Mouse (Mus musculus) embryo, embryonic 10.5 days (tissue): ENCODE data around the gene Pax5.
"Not testable (repeated sequence)": the region's sequence is repeated elsewhere in the genome, so short reads cannot be mapped to it uniquely, and the experiment has no call there.

Source experiments
- DNase-seq: peaks from one replicate; pipeline ENCODE4 v3.0.0-alpha.2; 2015; ENCODE audit warnings: low spot score

Gene Pax5

GRCm38 (mm10) chr4:44709740-44710700, at the start of gene Pax5:
TSS of gene Pax5 (minus strand) at chr4:44710487.
- peak; percentile 29 for DNase-seq

DNA sequence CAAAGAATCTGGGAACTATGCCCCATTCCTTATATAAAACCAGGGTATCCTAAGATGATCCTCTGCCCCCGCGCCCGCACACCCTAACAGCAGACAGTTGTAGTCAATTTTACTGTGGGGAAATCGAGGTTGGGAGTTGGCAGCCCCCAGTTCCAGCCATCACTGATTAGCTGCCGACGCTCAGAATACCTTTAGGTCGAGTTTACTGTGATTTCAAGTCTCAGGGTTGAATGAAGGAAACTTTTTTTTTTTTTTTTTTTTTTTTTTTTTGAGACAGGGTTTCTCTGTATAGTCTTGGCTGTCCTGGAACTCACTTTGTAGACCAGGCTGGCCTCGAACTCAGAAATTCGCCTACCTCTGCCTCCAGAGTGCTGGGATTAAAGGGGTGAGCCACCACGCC, 46.8 kb upstream of the Pax5 start:
- not testable (repeated sequence) for DNase-seq

GRCm38 (mm10) chr4:44756134-44756951, 46.1 kb upstream of the Pax5 start:
- DNase-seq: peak; percentile 96

DNA sequence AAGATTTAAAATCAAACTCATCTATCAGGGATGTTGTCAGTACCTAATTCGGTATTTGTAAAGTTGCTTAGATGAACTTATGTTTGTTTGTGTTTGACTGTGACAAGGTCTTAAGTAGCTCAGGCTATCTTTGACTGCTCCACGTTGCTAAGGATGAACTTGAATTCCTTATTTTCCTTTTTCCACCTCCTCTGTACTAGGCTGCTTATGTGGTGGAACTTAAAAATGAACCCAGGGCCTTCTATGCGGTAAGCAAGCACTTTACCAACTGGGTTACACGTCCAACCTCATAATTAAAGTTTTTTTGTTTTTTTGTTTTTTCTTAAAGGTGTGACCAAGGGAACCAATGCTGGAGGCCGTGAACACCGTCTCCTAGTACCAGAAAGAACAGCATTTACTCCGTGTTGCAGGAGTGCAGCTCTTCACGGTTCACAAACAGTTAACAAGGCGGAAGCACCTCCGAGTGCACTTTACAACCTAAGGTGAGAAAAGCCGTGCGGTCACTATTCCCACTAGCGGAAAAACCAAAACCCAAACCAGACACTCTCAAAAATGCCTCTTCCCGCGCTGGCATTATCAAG, 45.4 kb upstream of the Pax5 start, which contains the start of gene Zcchc7:
Gene Zcchc7, plus strand, starts transcription at position 325 of the 581 bp plus-strand sequence.
- DNase-seq: no peak

DNA sequence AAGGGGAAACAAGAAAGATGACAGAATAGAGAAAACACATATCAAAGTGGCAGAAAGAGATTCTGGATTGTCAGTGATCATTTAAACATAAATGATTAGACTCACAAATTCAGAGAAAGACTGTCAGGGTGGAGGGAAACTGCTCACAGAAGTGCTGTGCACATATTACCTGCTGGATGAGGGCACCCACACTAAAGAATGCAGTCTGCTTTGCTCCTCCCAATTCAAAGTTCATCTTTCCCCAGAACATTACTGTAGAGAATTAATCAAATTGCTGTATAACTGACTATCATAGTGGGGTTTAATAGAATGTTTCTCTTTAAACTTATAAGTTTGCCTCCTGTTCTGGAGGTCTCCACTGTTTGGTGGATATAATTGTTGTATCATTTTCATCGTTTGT, 30.2 kb upstream of the Pax5 start:
- DNase-seq: no peak

DNA sequence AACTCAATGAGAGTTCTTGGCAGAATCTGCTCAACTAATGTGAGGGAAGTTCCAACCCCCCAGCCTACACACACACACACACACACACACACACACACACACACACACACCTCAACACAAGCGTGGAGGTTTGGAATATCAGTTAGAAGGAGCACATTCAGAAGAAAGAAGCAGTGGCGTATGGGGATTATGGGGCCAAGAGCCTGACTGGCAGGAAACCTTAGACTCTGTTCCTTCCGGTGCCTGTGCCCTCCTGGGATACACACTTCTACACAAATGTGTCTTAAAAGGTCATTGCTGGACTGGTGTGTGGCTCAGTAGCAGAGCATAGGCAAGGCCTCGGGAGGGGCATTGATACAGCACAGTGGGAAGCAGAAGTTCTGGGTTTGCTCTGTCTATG, 10.9 kb upstream of the Pax5 start:
- no peak for DNase-seq

GRCm38 (mm10) chr4:44720046-44720445, 9.8 kb upstream of the Pax5 start:
- no peak for DNase-seq

- DNase-seq: no peak
Observed at GRCm38 (mm10) chr4:44717676-44718075, 7.4 kb upstream of the Pax5 start.

- peak; percentile 40 for DNase-seq
Observed at GRCm38 (mm10) chr4:44716391-44716790, 6.1 kb upstream of the Pax5 start.

DNA sequence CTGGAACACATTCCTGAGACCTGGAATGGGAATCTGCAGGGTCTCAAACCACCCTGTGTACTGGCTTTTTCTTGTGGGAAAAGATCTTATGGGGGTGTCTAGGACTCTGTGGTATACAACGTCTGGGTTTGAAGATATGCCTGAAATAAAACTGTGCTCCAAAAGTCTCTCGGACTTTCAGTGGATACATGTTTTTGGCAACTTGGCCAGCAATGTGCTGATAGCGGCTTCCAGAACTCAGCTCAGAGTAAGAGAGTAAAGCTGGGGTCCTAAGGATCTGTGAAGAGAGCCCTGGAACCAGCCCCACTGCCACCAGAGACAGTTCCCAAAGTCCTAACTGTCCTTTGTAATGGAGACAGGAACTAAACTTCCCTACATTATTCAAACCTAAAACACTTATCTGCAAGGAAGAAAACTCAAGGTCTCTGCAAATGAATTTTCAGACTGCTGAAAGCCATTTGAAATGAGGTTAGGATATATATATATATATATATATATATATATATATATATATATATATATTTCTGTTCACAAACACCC, 5.4 kb upstream of the Pax5 start:
- peak; percentile 46 for DNase-seq

- DNase-seq: peak; percentile 56
Observed at GRCm38 (mm10) chr4:44714111-44714621, 3.9 kb upstream of the Pax5 start.

- DNase-seq: peak; percentile 58
Observed at GRCm38 (mm10) chr4:44713554-44714051, 3.3 kb upstream of the Pax5 start.

DNA sequence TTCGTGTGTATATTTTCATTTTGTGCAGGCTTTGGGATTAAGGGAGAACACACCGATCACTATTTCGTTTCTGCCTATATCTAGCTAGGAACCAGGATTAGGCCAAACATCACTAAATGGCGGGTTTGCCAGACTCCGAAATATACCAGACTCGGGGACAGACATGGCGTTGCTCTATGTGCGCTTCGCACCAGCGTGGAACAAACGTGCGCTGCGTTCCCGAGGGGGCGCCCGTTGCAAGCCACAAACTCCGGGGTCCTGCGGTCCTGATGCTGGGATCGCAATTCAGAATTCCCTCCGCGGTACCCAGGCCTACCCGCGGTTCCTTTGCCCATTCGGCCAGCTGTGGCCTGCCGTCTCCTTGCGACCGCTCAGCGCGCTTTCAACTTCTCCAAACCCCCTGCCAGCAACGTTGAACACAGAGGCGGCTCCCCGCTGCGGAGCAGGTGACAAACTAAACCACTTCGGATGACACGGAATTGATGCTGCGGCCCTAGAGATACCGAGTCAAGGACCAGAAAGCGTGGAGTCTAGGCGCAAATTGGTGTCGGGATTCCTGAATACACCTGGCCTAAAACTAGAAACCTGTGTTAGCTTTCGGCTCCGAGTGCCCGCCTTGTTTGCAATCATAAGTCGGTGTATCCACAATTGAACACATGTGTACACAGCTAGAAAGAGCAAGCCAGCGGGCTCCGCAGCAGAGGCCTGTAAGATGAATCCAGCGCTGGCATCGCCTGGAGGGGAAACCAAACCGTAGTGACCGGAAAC, 2.7 kb upstream of the Pax5 start:
- peak; percentile 64 for DNase-seq

DNA sequence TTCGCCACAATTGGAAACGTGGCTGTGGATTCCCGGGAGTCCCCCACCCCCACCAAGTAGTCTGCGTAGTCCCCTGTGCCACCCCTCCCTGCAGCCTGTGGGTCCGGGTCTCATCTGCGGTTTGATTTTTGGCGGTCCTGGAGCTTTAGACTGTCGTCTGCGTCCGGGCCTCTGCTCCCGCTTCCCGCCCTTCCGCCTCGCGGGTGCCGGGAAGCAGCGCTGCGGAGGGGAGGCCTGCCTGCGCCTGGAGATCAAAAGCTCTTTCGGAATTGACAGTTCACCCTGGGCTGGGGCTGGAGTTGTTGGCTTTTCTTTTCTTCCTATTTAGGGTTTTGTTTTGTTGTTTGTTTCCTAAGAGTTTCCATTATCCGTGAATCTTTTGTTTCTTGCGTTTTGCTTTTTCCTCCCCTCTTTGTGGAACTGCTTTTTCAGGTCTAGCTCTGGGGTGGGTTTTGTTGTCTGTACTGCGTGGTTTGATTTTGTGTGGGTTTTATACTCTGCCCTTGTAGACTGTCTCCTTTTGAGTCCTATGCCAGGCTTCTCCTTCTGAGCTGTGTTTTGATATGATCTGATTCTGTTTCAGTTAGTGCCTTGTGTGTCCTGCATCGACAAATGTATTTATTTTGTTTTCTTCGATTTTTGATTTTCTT, 1.9 kb upstream of the Pax5 start:
- peak; percentile 72 for DNase-seq

GRCm38 (mm10) chr4:44711136-44711900, 1.0 kb upstream of the Pax5 start:
- DNase-seq: peak; percentile 38

GRCm38 (mm10) chr4:44710701-44711097, 412 bp upstream of the Pax5 start:
- peak; percentile 48 for DNase-seq

DNA sequence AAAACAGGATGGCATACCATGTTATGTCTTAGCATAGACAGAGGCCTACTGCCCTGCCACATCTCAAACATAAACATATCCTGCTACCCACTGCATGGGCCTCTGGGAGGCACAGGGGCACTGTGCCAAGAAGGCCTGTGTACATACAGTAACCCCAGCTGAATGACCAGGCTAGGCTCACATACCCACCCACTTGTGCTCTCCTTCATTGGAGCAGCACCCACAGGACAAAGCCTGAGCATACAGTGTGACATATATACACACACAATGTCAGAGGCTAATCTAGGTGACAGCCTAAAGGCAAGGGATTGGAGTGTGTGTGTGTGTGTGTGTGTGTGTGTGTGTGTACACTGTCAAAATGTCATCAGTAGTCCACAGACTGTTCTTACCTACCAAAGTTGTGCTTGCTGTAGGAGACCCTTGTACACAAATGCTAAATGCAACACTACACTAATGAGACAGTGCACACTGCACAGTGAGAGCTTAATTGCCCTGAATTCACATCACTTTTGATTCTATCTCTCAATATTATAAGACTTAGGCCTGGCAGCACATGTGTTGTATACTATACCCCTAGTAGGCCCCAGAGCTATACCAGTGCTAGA, 1.1 kb downstream of the Pax5 start:
- DNase-seq: no peak

GRCm38 (mm10) chr4:44708311-44708710, 2.0 kb downstream of the Pax5 start:
- DNase-seq: no peak

- DNase-seq: no peak
Observed at GRCm38 (mm10) chr4:44706865-44707264, 3.4 kb downstream of the Pax5 start.
